Mouse (Mus musculus): Measurements from ENCODE around the gene Igflr1.

The Igflr1 gene

GRCm38 (mm10) chr7:30553810-30554584 lies 11.2 kb upstream of the Igflr1 start:
- no peak for DNase-seq

- no peak for DNase-seq
Observed at GRCm38 (mm10) chr7:30556894-30557536, 8.2 kb upstream of the Igflr1 start.

GRCm38 (mm10) chr7:30557901-30558514 lies 7.2 kb upstream of the Igflr1 start:
- no peak for DNase-seq

- no peak for DNase-seq
Observed at GRCm38 (mm10) chr7:30558656-30559442, 6.4 kb upstream of the Igflr1 start.

- peak; percentile 99 for DNase-seq
Observed at GRCm38 (mm10) chr7:30559443-30559954, 5.7 kb upstream of the Igflr1 start, which contains the start of gene Lin37. TSS of gene Lin37 (minus strand) at chr7:30559838.

GRCm38 (mm10) chr7:30560296-30560695 lies 4.9 kb upstream of the Igflr1 start:
- no peak for DNase-seq

- DNase-seq: peak; percentile 37
Observed at GRCm38 (mm10) chr7:30562526-30563116, 2.6 kb upstream of the Igflr1 start.

- peak; percentile 97 for DNase-seq
Observed at GRCm38 (mm10) chr7:30563117-30563905, 1.9 kb upstream of the Igflr1 start, which contains the start of the genes U2af1l4, Gm49396 and Psenen. TSS of gene U2af1l4 (plus strand) at chr7:30563301. TSS of gene Gm49396 (plus strand) at chr7:30563344. TSS of gene Psenen (minus strand) at chr7:30563627.

- DNase-seq: no peak
Observed at GRCm38 (mm10) chr7:30563906-30564280, 1.3 kb upstream of the Igflr1 start.

GRCm38 (mm10) chr7:30566033-30566432 lies 806 bp downstream of the Igflr1 start:
- DNase-seq: no peak

GRCm38 (mm10) chr7:30567555-30567954 lies 2.3 kb downstream of the Igflr1 start:
- DNase-seq: no peak

GRCm38 (mm10) chr7:30572389-30572788 lies 7.2 kb downstream of the Igflr1 start:
- DNase-seq: no peak

- no peak for DNase-seq
Observed at GRCm38 (mm10) chr7:30572969-30573368, 7.7 kb downstream of the Igflr1 start.

GRCm38 (mm10) chr7:30579950-30580349 lies 14.7 kb downstream of the Igflr1 start:
- DNase-seq: no peak

GRCm38 (mm10) chr7:30581547-30581946 lies 16.3 kb downstream of the Igflr1 start:
- no peak for DNase-seq

GRCm38 (mm10) chr7:30584339-30584738 lies 19.1 kb downstream of the Igflr1 start:
- no peak for DNase-seq

GRCm38 (mm10) chr7:30585170-30585569 lies 19.9 kb downstream of the Igflr1 start:
- DNase-seq: no peak

GRCm38 (mm10) chr7:30586455-30587020 lies 21.3 kb downstream of the Igflr1 start:
- DNase-seq: no peak

- no peak for DNase-seq
Observed at GRCm38 (mm10) chr7:30587842-30588667, 22.8 kb downstream of the Igflr1 start.
